Mouse (Mus musculus) midbrain, embryonic 10.5 days (tissue): ENCODE results near the gene Adgrl2. TPM values are rescaled to one million over a fixed set of nuclear protein-coding genes. Genes with fewer than 3 reads are reported as not detected.
A peak's percentile ranks its signal among the peaks of the same experiment; 100 is the strongest.

Experiments
- DNase-seq: peaks from one replicate; pipeline ENCODE4 v3.0.0-alpha.2; 2017; ENCODE audit warnings: low spot score
- H3K27ac ChIP-seq: fragments of 300-500 bp; sonication (generic); replicated peaks from 2 replicates; pipeline ENCODE4 v1.5.1; 2016; ENCODE audit warnings: mild to moderate bottlenecking
- H3K27me3 ChIP-seq: fragments of 300-500 bp; sonication (generic); 2 replicates; pipeline ENCODE4 v1.6.1; 2016; ENCODE audit warnings: low read depth, mild to moderate bottlenecking; ENCODE audit not compliant: poor library complexity, severe bottlenecking
- H3K36me3 ChIP-seq: fragments of 300-500 bp; sonication (generic); 2 replicates; pipeline ENCODE4 v1.6.1; 2016; ENCODE audit warnings: mild to moderate bottlenecking, moderate library complexity
- H3K4me1 ChIP-seq: fragments of 300-500 bp; sonication (generic); 2 replicates; pipeline ENCODE4 v1.6.1; 2016
- H3K4me3 ChIP-seq: fragments of 300-500 bp; sonication (generic); 2 replicates; pipeline ENCODE4 v1.5.1; 2016; ENCODE audit warnings: mild to moderate bottlenecking, moderate library complexity
- H3K9me3 ChIP-seq: fragments of 300-500 bp; sonication (generic); replicated peaks from 2 replicates; pipeline ENCODE4 v1.6.1; 2016; ENCODE audit warnings: mild to moderate bottlenecking
- WGBS: fragments of 180-500 bp; shearing (Covaris S2); methylation state at CpG from one replicate; pipeline ENCODE4 v1.1.7; 2016; 5-methylcytosine and 5-hydroxymethylcytosine counted together
- polyA plus RNA-seq: library from polyadenylated mRNA; unstranded; fragments of >200 nt; fragmentation: Nextera tagmentation; extraction: Ambion mirVana; gene quantifications from 2 replicates; pipeline ENCODE4 v1.2.1, GENCODE M21; 2016

The Adgrl2 gene
- 76.6 and 97.3 TPM in 2 replicates for polyA plus RNA-seq

GRCm38 (mm10) chr3:148990531-148991003 lies at the start of gene Adgrl2:
Adgrl2 (minus strand) TSS chr3:148990555.
- Histone ChIP-seq H3K27ac (peak within 1 kb of the TSS; percentile 100), H3K4me1 (peaks cover 39% of the 10 kb centered on the region)
- WGBS: under 1% methylated on average over 25 of the region's 25 CpGs

GRCm38 (mm10) chr3:149038771-149039170 lies 48.4 kb upstream of the Adgrl2 start:
- WGBS: 82% methylated on average over 4 of the region's 4 CpGs
- DNase-seq: no peak
- Histone ChIP-seq H3K27ac (no peak overlapping the region), H3K9me3 (no peaks in the 10 kb centered on the region), H3K27me3 (no peaks in the 10 kb centered on the region), H3K4me1 (peaks cover 27% of the 10 kb centered on the region), H3K36me3 (no peaks in the 10 kb centered on the region), H3K4me3 (no peak overlapping the region)

More at GRCm38 (mm10) chr3:148990531-148991003, at the start of gene Adgrl2:
- H3K4me3 ChIP-seq: peak within 1 kb of the TSS; percentile 98
- no peaks in the 10 kb centered on the region for H3K36me3 ChIP-seq
- no peaks in the 10 kb centered on the region for H3K9me3 ChIP-seq
- H3K27me3 ChIP-seq: no peaks in the 10 kb centered on the region
- no peak for DNase-seq

- H3K4me1 ChIP-seq: peaks cover 7% of the 10 kb centered on the region
- DNase-seq: no peak
- no peaks in the 10 kb centered on the region for H3K9me3 ChIP-seq
- H3K36me3 ChIP-seq: no peaks in the 10 kb centered on the region
- 74% methylated on average over 5 of the region's 5 CpGs for WGBS
- no peaks in the 10 kb centered on the region for H3K27me3 ChIP-seq
- H3K4me3 ChIP-seq: no peak overlapping the region
- H3K27ac ChIP-seq: no peak overlapping the region
Observed at GRCm38 (mm10) chr3:149019925-149020324, 29.6 kb upstream of the Adgrl2 start.

- peaks cover 3% of the 10 kb centered on the region; the same call in 1 of the 2 replicates for H3K4me1 ChIP-seq
- no peak overlapping the region for H3K27ac ChIP-seq
- no peaks in the 10 kb centered on the region for H3K27me3 ChIP-seq
- no peaks in the 10 kb centered on the region for H3K36me3 ChIP-seq
- WGBS: 87% methylated on average over 7 of the region's 7 CpGs
- H3K9me3 ChIP-seq: no peaks in the 10 kb centered on the region
- no peak for DNase-seq
- H3K4me3 ChIP-seq: no peak overlapping the region
Observed at GRCm38 (mm10) chr3:149009311-149009710, 19.0 kb upstream of the Adgrl2 start.

- Histone ChIP-seq H3K27me3 (no peaks in the 10 kb centered on the region), H3K27ac (no peak overlapping the region), H3K4me1 (peaks cover 3% of the 10 kb centered on the region; the same call in 1 of the 2 replicates), H3K9me3 (no peaks in the 10 kb centered on the region), H3K4me3 (no peak overlapping the region), H3K36me3 (no peaks in the 10 kb centered on the region)
- DNase-seq: no peak
- WGBS: 91% methylated on average over 6 of the region's 6 CpGs
Observed at GRCm38 (mm10) chr3:149008634-149009023, 18.3 kb upstream of the Adgrl2 start.

GRCm38 (mm10) chr3:149007860-149008633 lies 17.7 kb upstream of the Adgrl2 start:
- Histone ChIP-seq H3K27ac (no peak overlapping the region), H3K9me3 (no peaks in the 10 kb centered on the region), H3K27me3 (no peaks in the 10 kb centered on the region), H3K4me3 (no peak overlapping the region), H3K36me3 (no peaks in the 10 kb centered on the region), H3K4me1 (peaks cover 3% of the 10 kb centered on the region; the same call in 1 of the 2 replicates)
- WGBS: 79% methylated on average over 20 of the region's 20 CpGs
- DNase-seq: no peak

- 38% methylated on average over 8 of the region's 8 CpGs for WGBS
- Histone ChIP-seq H3K4me1 (peaks cover 10% of the 10 kb centered on the region), H3K9me3 (no peaks in the 10 kb centered on the region), H3K4me3 (no peak overlapping the region), H3K27ac (no peak overlapping the region), H3K27me3 (peaks cover 4% of the 10 kb centered on the region; the same call in 1 of the 2 replicates), H3K36me3 (no peaks in the 10 kb centered on the region)
- DNase-seq: no peak
Observed at GRCm38 (mm10) chr3:149001364-149001763, 11.0 kb upstream of the Adgrl2 start.

- Histone ChIP-seq H3K27me3 (peaks cover 4% of the 10 kb centered on the region; the same call in 1 of the 2 replicates), H3K36me3 (no peaks in the 10 kb centered on the region), H3K4me3 (no peak overlapping the region), H3K27ac (no peak overlapping the region), H3K4me1 (peaks cover 16% of the 10 kb centered on the region), H3K9me3 (no peaks in the 10 kb centered on the region)
- WGBS: 77% methylated on average over 10 of the region's 10 CpGs
- no peak for DNase-seq
Observed at GRCm38 (mm10) chr3:148998661-148999060, 8.3 kb upstream of the Adgrl2 start.

GRCm38 (mm10) chr3:148991056-148991455 lies 701 bp upstream of the Adgrl2 start:
- Histone ChIP-seq H3K27ac (peak overlapping the region; percentile 100), H3K4me1 (peaks cover 34% of the 10 kb centered on the region), H3K4me3 (peak overlapping the region; percentile 98), H3K36me3 (no peaks in the 10 kb centered on the region), H3K9me3 (no peaks in the 10 kb centered on the region), H3K27me3 (no peaks in the 10 kb centered on the region)
- no peak for DNase-seq
- WGBS: 2% methylated on average over 8 of the region's 8 CpGs

- Histone ChIP-seq H3K27ac (peak overlapping the region; percentile 100), H3K9me3 (no peaks in the 10 kb centered on the region), H3K36me3 (no peaks in the 10 kb centered on the region), H3K4me3 (peak overlapping the region; percentile 98), H3K27me3 (no peaks in the 10 kb centered on the region), H3K4me1 (peaks cover 45% of the 10 kb centered on the region)
- peak; percentile 85 for DNase-seq
- WGBS: 0% methylated on average over 66 of the region's 68 CpGs
Observed at GRCm38 (mm10) chr3:148989818-148990530, 381 bp downstream of the Adgrl2 start.

GRCm38 (mm10) chr3:148988996-148989817 lies 1.1 kb downstream of the Adgrl2 start:
- Histone ChIP-seq H3K4me1 (peaks cover 47% of the 10 kb centered on the region), H3K9me3 (no peaks in the 10 kb centered on the region), H3K27me3 (no peaks in the 10 kb centered on the region), H3K36me3 (no peaks in the 10 kb centered on the region), H3K27ac (peak overlapping the region; percentile 100), H3K4me3 (peak overlapping the region; percentile 98)
- DNase-seq: peak; percentile 93
- WGBS: under 1% methylated on average over 75 of the region's 75 CpGs

GRCm38 (mm10) chr3:148988293-148988995 lies 1.9 kb downstream of the Adgrl2 start:
- Histone ChIP-seq H3K27ac (peak overlapping the region; percentile 100), H3K9me3 (no peaks in the 10 kb centered on the region), H3K4me3 (peak overlapping the region; percentile 98), H3K27me3 (no peaks in the 10 kb centered on the region), H3K36me3 (no peaks in the 10 kb centered on the region), H3K4me1 (peaks cover 54% of the 10 kb centered on the region)
- DNase-seq: peak; percentile 62
- 1% methylated on average over 66 of the region's 84 CpGs for WGBS
